Mouse (Mus musculus) cortical plate, adult 2 months (tissue): ENCODE measurements around the gene Gmeb1.

Experiments used
- CTCF ChIP-seq: fragments of 200-500 bp; IDR thresholded peaks from 2 replicates; pipeline ENCODE4 v1.5.1; 2011; ENCODE audit warnings: mild to moderate bottlenecking, control low read depth, low read length; ENCODE audit not compliant: insufficient read depth; ENCODE audit errors: extremely low read depth
- POLR2A ChIP-seq: fragments of 200-500 bp; IDR thresholded peaks from 2 replicates; pipeline ENCODE4 v1.6.1; 2011; ENCODE audit warnings: mild to moderate bottlenecking, low read length, control low read depth; ENCODE audit not compliant: insufficient read depth; ENCODE audit errors: extremely low read depth

DNA sequence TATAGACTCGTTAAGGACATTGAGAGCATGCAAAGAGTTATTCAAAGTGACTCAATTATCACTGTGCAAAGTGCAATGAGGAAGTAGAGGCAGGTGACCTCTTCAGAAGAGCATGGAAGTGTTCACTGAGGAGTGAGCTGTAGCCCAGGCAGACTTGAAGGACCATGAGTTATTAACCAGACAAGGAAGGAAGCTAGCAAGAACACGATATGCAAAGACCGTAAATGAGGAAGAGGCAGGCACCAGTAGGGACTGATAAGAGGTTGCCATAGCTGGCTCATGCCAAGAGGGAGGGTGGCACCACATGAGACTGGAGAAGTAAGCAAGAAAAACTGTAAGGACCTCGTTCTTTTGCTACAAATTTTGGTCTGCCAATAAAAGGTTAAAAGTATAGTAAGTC, 46.6 kb downstream of the Gmeb1 start:
- TF ChIP-seq CTCF (no peak), POLR2A (no peak)
